Mouse (Mus musculus): Measurements from ENCODE around the gene Bloc1s3.

- no peak for TF ChIP-seq CTCF (IDR thresholded peaks at IDR 0.05; ENCODE audit: extremely low read depth, insufficient read length, insufficient replicate concordance, low read depth, low read length)
- TF ChIP-seq POLR2A (IDR thresholded peaks at IDR 0.05; ENCODE audit: low read depth, low read length) = no peak
These were observed 13.3 kb downstream of the Bloc1s3 start for GRCm38 (mm10) chr7:19494751-19495474.

Data from small intestine, adult 2 months (tissue).